Mouse (Mus musculus) right cerebral cortex, postnatal 4 days (tissue): Measurements from ENCODE around the gene Isx.
A peak's percentile ranks its signal among the peaks of the same experiment; 100 is the strongest.

Experiments
- DNase-seq: peaks from one replicate; pipeline ENCODE4 v3.0.0-alpha.2; 2022

The Isx gene

GRCm38 (mm10) chr8:74903054-74903842 is 30.3 kb downstream of the Isx start:
- no peak for DNase-seq

- no peak for DNase-seq
Observed at GRCm38 (mm10) chr8:74906333-74906732, 33.4 kb downstream of the Isx start.

- DNase-seq = no peak
Observed at GRCm38 (mm10) chr8:74910708-74911107, 37.7 kb downstream of the Isx start.

GRCm38 (mm10) chr8:74920691-74921421 is 47.9 kb downstream of the Isx start:
- no peak for DNase-seq

GRCm38 (mm10) chr8:74921882-74922518 is 49.0 kb downstream of the Isx start:
- DNase-seq = no peak

GRCm38 (mm10) chr8:74927940-74928339 is 55.0 kb downstream of the Isx start:
- no peak for DNase-seq

GRCm38 (mm10) chr8:74930731-74931130 is 57.8 kb downstream of the Isx start:
- no peak for DNase-seq

GRCm38 (mm10) chr8:74935308-74935707 is 62.3 kb downstream of the Isx start:
- DNase-seq = peak; percentile 65

GRCm38 (mm10) chr8:74936656-74937055 is 63.7 kb downstream of the Isx start:
- DNase-seq = no peak

- DNase-seq = no peak
Observed at GRCm38 (mm10) chr8:74942056-74942455, 69.1 kb downstream of the Isx start.
